Mouse (Mus musculus) limb, embryonic 14.5 days (tissue): ENCODE data around the gene Spns3. TPM values are rescaled to one million over a fixed set of nuclear protein-coding genes. Genes with fewer than 3 reads are reported as not detected.

Experiments used
- ATAC-seq: fragments of 200-750 bp; cut with Nextera tagmentation; 2 replicates; pipeline ENCODE4 v1.8.0; 2017; ENCODE audit warnings: low read depth, moderate number of reproducible peaks, moderate TSS enrichment; ENCODE audit not compliant: low FRiP score
- DNase-seq: peaks from one replicate; pipeline ENCODE4 v3.0.0-alpha.2; 2015; ENCODE audit warnings: low spot score
- H3K27ac ChIP-seq: fragments of 300-500 bp; sonication (generic); replicated peaks from 2 replicates; pipeline ENCODE4 v1.5.1; 2014; ENCODE audit warnings: low read depth, mild to moderate bottlenecking, low read length, moderate library complexity, mixed read lengths
- H3K27me3 ChIP-seq: fragments of 300-500 bp; sonication (generic); 2 replicates; pipeline ENCODE4 v1.6.1; 2014; ENCODE audit warnings: low read length, mixed read lengths; ENCODE audit not compliant: control insufficient read depth, insufficient read depth
- H3K36me3 ChIP-seq: fragments of 300-500 bp; sonication (generic); 2 replicates; pipeline ENCODE4 v1.6.1; 2014; ENCODE audit warnings: mild to moderate bottlenecking, low read length, moderate library complexity, mixed read lengths; ENCODE audit not compliant: control insufficient read depth, insufficient read depth
- H3K4me1 ChIP-seq: fragments of 300-500 bp; sonication (generic); 2 replicates; pipeline ENCODE4 v1.6.1; 2014; ENCODE audit warnings: antibody characterized with exemption, low read length, mixed read lengths; ENCODE audit not compliant: control insufficient read depth, insufficient read depth
- H3K4me2 ChIP-seq: fragments of 300-500 bp; sonication (generic); replicated peaks from 2 replicates; pipeline ENCODE4 v1.6.1; 2014; ENCODE audit warnings: low read depth, mild to moderate bottlenecking, low read length, moderate library complexity; ENCODE audit not compliant: severe bottlenecking
- H3K4me3 ChIP-seq: fragments of 300-500 bp; sonication (generic); replicated peaks from 2 replicates; pipeline ENCODE4 v1.5.1; 2014; ENCODE audit warnings: low read length
- H3K9ac ChIP-seq: fragments of 300-500 bp; sonication (generic); 2 replicates; pipeline ENCODE4 v1.6.1; 2014; ENCODE audit warnings: mild to moderate bottlenecking, low read depth, low read length, moderate library complexity; ENCODE audit not compliant: severe bottlenecking
- H3K9me3 ChIP-seq: fragments of 300-500 bp; sonication (generic); 2 replicates; pipeline ENCODE4 v1.6.1; 2016; ENCODE audit warnings: low read length; ENCODE audit not compliant: control insufficient read depth
- POLR2A ChIP-seq: fragments of 200-500 bp; IDR thresholded peaks from 2 replicates; pipeline ENCODE4 v1.8.0; 2012; ENCODE audit warnings: inconsistent platforms, mild to moderate bottlenecking, moderate library complexity, borderline replicate concordance; ENCODE audit not compliant: insufficient read depth, insufficient read length; ENCODE audit errors: extremely low read depth
- WGBS: fragments of 180-500 bp; shearing (Covaris S2); extraction: QIAGEN DNeasy Blood & Tissue Kit; methylation state at CpG from one replicate; pipeline ENCODE4 v1.1.7; 2014; 5-methylcytosine and 5-hydroxymethylcytosine counted together
- polyA plus RNA-seq, 2 experiments: library from polyadenylated mRNA; depleted of rRNA in 1 of 2; stranded (reverse) in 1 of 2; unstranded in 1 of 2; fragments of >200 nt; fragmentation: Nextera tagmentation in 1 of 2; extraction: Ambion mirVana in 1 of 2; gene quantifications; 2 replicates each; pipeline versions ENCODE4 v1.2.1 to v1.2.3; 2012 to 2014

Gene Spns3
- polyA plus RNA-seq, 2 experiments: 0.41 to 0.62 TPM

- H3K4me3 ChIP-seq: no peak overlapping the region
- ATAC-seq (no peak), DNase-seq (no peak)
- no peak overlapping the region for H3K27ac ChIP-seq
- no peak for TF ChIP-seq POLR2A
- no peaks in the 10 kb centered on the region for H3K27me3 ChIP-seq
- H3K9me3 ChIP-seq: no peaks in the 10 kb centered on the region
- 85% methylated on average over 7 of the region's 7 CpGs for WGBS
- no peaks in the 10 kb centered on the region for H3K36me3 ChIP-seq
- no peak overlapping the region for H3K4me2 ChIP-seq
- no peaks in the 10 kb centered on the region for H3K4me1 ChIP-seq
- no peak overlapping the region for H3K9ac ChIP-seq
Observed at GRCm38 (mm10) chr11:72475408-72475807, 74.9 kb downstream of the Spns3 start.

- 80% methylated on average over 3 of the region's 3 CpGs for WGBS
- DNase-seq (no peak), ATAC-seq (no peak)
- Histone ChIP-seq H3K36me3 (no peaks in the 10 kb centered on the region), H3K4me1 (no peaks in the 10 kb centered on the region), H3K27ac (no peak overlapping the region), H3K4me3 (no peak overlapping the region), H3K4me2 (no peak overlapping the region), H3K27me3 (no peaks in the 10 kb centered on the region), H3K9ac (no peak overlapping the region), H3K9me3 (no peaks in the 10 kb centered on the region)
- no peak for TF ChIP-seq POLR2A
Observed at GRCm38 (mm10) chr11:72474926-72475325, 75.4 kb downstream of the Spns3 start.

DNA sequence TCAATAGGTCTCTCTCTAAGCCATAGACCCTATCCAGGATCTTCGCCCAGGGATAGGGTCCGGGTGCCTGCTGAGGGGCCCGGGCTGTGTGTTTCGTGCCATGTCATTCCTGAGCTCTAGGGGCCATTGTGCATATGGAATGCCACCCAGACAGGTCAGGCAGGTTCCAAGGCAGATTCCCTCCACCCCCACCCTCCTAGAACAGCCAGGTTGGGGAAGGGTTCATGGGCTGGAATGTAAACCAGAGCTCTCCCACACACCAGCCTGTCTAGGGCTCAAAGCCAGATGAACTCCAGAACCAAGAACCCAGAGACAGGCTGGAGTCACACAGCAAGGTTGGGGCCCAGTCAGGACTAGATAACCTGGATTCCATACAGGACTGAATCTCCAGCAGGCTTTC, 76.8 kb downstream of the Spns3 start:
- H3K9me3 ChIP-seq: no peaks in the 10 kb centered on the region
- 86% methylated on average over 4 of the region's 4 CpGs for WGBS
- H3K4me3 ChIP-seq: no peak overlapping the region
- ATAC-seq (no peak), DNase-seq (no peak)
- H3K9ac ChIP-seq: no peak overlapping the region
- no peaks in the 10 kb centered on the region for H3K27me3 ChIP-seq
- no peaks in the 10 kb centered on the region for H3K36me3 ChIP-seq
- H3K4me1 ChIP-seq: no peaks in the 10 kb centered on the region
- H3K4me2 ChIP-seq: no peak overlapping the region
- TF ChIP-seq POLR2A: no peak
- no peak overlapping the region for H3K27ac ChIP-seq

DNA sequence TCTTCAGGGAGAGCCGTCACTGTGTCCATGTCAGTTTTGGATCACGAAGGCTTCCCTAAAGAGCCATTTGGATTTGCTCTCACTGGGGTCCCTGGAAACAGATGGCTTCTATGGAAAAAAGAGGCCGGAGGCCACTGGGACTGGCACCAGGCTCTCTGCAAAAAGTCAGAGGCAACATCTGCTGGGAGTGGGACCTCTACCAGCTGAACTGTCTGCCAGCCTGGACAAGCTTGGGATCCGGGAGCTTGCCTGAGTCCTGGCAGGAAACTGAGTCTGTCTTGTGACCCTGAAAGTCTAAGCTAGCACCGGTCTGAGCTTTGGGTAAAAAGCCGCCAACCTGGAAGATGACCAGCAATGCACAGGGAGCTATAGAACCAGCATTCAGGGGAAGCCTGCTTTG, 78.9 kb downstream of the Spns3 start:
- H3K36me3 ChIP-seq: no peaks in the 10 kb centered on the region
- WGBS: 84% methylated on average over 6 of the region's 6 CpGs
- ATAC-seq: no peak

GRCm38 (mm10) chr11:72470004-72470403, 80.3 kb downstream of the Spns3 start:
- no peaks in the 10 kb centered on the region for H3K27me3 ChIP-seq
- no peak for DNase-seq
- no peaks in the 10 kb centered on the region for H3K9me3 ChIP-seq
- WGBS: 69% methylated on average over 4 of the region's 4 CpGs
- no peak overlapping the region for H3K4me3 ChIP-seq
- H3K27ac ChIP-seq: no peak overlapping the region
- H3K4me2 ChIP-seq: no peak overlapping the region
- H3K36me3 ChIP-seq: no peaks in the 10 kb centered on the region
- H3K4me1 ChIP-seq: no peaks in the 10 kb centered on the region
- ATAC-seq: no peak
- H3K9ac ChIP-seq: no peak overlapping the region
- no peak for TF ChIP-seq POLR2A

More for the DNA sequence above, 78.9 kb downstream of the Spns3 start:
- Histone ChIP-seq H3K27ac (no peak overlapping the region), H3K4me3 (no peak overlapping the region), H3K27me3 (no peaks in the 10 kb centered on the region), H3K9ac (no peak overlapping the region), H3K4me1 (no peaks in the 10 kb centered on the region), H3K9me3 (no peaks in the 10 kb centered on the region), H3K4me2 (no peak overlapping the region)
- TF ChIP-seq POLR2A: no peak
- DNase-seq: no peak

- Histone ChIP-seq H3K9me3 (no peaks in the 10 kb centered on the region), H3K4me3 (no peak overlapping the region), H3K4me2 (no peak overlapping the region), H3K4me1 (no peaks in the 10 kb centered on the region), H3K27ac (no peak overlapping the region), H3K36me3 (no peaks in the 10 kb centered on the region), H3K27me3 (no peaks in the 10 kb centered on the region), H3K9ac (no peak overlapping the region)
- DNase-seq (peak; percentile 48), ATAC-seq (0 out of 2 replicates have a peak, but pooled peaks have one; percentile 26)
- 42% methylated on average over 5 of the region's 5 CpGs for WGBS
- no peak for TF ChIP-seq POLR2A
Observed at GRCm38 (mm10) chr11:72469217-72469616, 81.1 kb downstream of the Spns3 start.
